Mouse (Mus musculus): ENCODE measurements around the gene Dlx5.

GRCm38 (mm10) chr6:6854176-6854575 lies 27.7 kb downstream of the Dlx5 start:
- TF ChIP-seq CTCF (IDR thresholded peaks at IDR 0.05; ENCODE audit: low read depth) (no peak), EP300 (IDR thresholded peaks at IDR 0.05; ENCODE audit: low read depth) (no peak)

Measured in liver, postnatal 0 days (tissue).